Comparison of ENCODE assay signal across 8 mouse cellular contexts in genomic region chr17:26939178-26939972, GRCm38 (mm10). TPM values are rescaled to one million over a fixed set of nuclear protein-coding genes. Genes with fewer than 3 reads are reported as not detected.
DNase-seq lines count a peak whose midpoint lies in the region; ATAC-seq lines count a peak whose summit lies in the region.

Cuta (minus strand) TSS chr17:26939569.

- H3K4me3 ChIP-seq in intestine, embryonic 14.5 days (ENCODE audit: low read depth, low read length): peak within 1 kb of the TSS; percentile 77

- peak; percentile 98 for DNase-seq in adrenal gland, adult 18-20 months (ENCODE audit: low spot score in 2 of 2)
- peak; percentile 100 for DNase-seq in embryo, embryonic 11 days
- DNase-seq in gastrocnemius, postnatal 25 days: peak; percentile 100
- DNase-seq in intestine, embryonic 14.5 days (ENCODE audit: low spot score): peak; percentile 97
- DNase-seq in left cerebral cortex, postnatal 14 days (ENCODE audit: low spot score in 2 of 2): peak; percentile 100
- peak; percentile 100 for DNase-seq in mesoderm, embryonic 11.5 days (ENCODE audit: low read depth, low spot score)
- peak; percentile 100 for DNase-seq in right cerebral cortex, postnatal 36 days (ENCODE audit: low spot score in 2 of 2)
- DNase-seq in yolk sac, embryonic 10.5 days (ENCODE audit: low spot score): peak; percentile 100

- peak within 1 kb of the TSS; percentile 93 for H3K4me2 ChIP-seq in intestine, embryonic 14.5 days (ENCODE audit: low read length)

- intact Hi-C loops in left cerebral cortex, postnatal 14 days (cut with DNase I): no loop called here

- no peaks in the 10 kb centered on the region for H3K9me3 ChIP-seq in intestine, embryonic 14.5 days (ENCODE audit: control insufficient read depth, low read length)

- H3K27ac ChIP-seq in intestine, embryonic 14.5 days (ENCODE audit: low read depth): peak within 1 kb of the TSS; percentile 92

- H3K27me3 ChIP-seq in intestine, embryonic 14.5 days (replicated peaks; ENCODE audit: control insufficient read depth, insufficient read depth, low read length): no peaks in the 10 kb centered on the region

- H3K36me3 ChIP-seq in intestine, embryonic 14.5 days (ENCODE audit: control insufficient read depth, insufficient read depth, low read length): peaks cover 30% of the 10 kb centered on the region; the same call in 1 of the 2 replicates

- WGBS in intestine, embryonic 14.5 days: 0% methylated on average over 68 of the region's 70 CpGs

- peak within 1 kb of the TSS; percentile 61 for H3K9ac ChIP-seq in intestine, embryonic 14.5 days (ENCODE audit: low read length)

- ATAC-seq in intestine, embryonic 14.5 days (replicated peaks; ENCODE audit: low FRiP score, low TSS enrichment, low read depth): peak; percentile 95

- peaks cover 36% of the 10 kb centered on the region for H3K4me1 ChIP-seq in intestine, embryonic 14.5 days (replicated peaks; ENCODE audit: control insufficient read depth, insufficient read depth, low read length)

RNA-seq across cellular contexts. Expression of gene Cuta, which starts in this region (rescaled TPM):
- total RNA-seq in adrenal gland, adult 18-20 months (2021): 100 to 1,000 TPM; 129 to 141 TPM
- 10 to 100 TPM; 83.7 to 87.0 TPM for total RNA-seq in gastrocnemius, postnatal 25 days (2021)
- polyA plus RNA-seq in intestine, embryonic 14.5 days (2014; fragmentation: Nextera tagmentation; extraction: Ambion mirVana): 195 and 197 TPM in 2 replicates
- 100 to 1,000 TPM; 127 to 133 TPM for total RNA-seq in left cerebral cortex, postnatal 14 days (2021)

Comparison
In these comparisons a context has a peak if more than half of its experiments do, and no peak if none do; other contexts are left out.
1. Peak in every context shown above with its lines: DNase-seq, ATAC-seq, H3K4me3 ChIP-seq and H3K27ac ChIP-seq.